Mouse (Mus musculus): ENCODE data around the gene Stpg2.
"Not testable (repeated sequence)": the region's sequence is repeated elsewhere in the genome, so short reads cannot be mapped to it uniquely, and the experiment has no call there.

The Stpg2 gene

DNA sequence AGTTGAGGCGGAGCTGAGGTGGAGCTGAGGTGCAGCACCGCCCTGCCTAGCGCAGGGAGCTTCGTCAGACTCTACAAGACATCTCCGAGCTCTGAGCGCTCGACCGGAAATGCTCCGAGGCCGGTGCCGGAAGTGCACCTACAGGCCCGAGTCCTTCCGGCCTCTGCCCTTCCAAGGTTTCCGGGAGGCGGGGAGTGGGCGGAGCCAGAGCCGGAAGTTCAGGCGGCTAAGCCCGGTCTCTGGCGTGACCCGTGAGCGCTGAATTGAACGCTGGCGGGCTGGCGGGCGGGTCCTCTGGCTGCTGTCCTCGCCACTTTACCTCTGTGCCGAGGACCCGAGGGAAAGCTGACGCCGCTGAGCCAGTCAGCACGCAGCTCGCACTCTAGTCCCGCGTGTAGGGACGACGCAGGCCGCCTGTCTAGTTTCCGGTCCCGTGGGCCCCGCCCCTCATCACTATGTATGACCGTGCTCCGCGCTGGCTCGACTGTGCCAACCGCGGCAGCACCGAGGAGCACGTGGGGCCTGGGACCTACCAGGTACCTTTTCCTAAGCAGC lies at the start of gene Stpg2:
Gene Stpg2 (plus strand): TSS at position 251 of the 555 bp plus-strand sequence.
- peak; percentile 79 for DNase-seq (ENCODE audit: low spot score)

DNA sequence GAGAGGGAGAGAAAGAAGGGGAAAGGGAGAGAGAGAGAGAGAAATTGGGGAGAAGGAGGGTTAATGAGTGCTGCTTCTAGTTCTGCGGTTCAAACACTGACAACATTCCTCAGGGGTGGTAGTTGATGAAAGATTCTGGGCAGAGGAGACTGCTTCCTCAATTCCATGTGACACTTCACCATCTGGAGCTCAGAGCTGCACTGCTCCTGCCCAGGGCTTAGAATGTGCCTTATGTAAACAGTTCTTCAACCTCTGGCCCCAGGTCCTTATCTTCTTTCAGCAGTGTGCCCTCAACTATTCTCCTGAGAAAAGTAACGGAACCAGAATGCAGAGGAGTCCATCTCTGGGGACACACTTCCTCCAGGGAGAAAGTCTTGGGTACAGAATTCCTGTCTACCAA lies 43.3 kb upstream of the Stpg2 start:
- no peak for DNase-seq (ENCODE audit: low spot score)

DNA sequence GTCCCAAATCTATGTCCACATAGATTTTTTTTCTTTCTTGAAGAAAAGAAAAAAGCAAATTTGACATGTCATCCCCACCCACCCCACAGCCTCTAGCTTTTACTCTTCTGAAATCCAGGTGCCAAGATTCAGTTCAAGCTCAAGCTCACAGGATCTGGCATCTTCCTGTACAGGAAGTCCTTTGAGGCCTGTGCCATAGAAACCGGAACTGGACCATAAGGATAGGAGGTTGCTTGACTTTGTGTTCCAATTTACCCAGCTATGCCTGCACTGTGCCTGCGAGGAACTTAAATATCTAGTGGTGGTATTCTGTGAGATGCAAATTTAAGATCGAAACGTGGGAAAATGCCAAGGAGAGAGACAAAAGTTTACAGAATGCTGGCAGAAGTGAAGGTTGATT lies 42.8 kb upstream of the Stpg2 start:
- DNase-seq (ENCODE audit: low spot score) = no peak

DNA sequence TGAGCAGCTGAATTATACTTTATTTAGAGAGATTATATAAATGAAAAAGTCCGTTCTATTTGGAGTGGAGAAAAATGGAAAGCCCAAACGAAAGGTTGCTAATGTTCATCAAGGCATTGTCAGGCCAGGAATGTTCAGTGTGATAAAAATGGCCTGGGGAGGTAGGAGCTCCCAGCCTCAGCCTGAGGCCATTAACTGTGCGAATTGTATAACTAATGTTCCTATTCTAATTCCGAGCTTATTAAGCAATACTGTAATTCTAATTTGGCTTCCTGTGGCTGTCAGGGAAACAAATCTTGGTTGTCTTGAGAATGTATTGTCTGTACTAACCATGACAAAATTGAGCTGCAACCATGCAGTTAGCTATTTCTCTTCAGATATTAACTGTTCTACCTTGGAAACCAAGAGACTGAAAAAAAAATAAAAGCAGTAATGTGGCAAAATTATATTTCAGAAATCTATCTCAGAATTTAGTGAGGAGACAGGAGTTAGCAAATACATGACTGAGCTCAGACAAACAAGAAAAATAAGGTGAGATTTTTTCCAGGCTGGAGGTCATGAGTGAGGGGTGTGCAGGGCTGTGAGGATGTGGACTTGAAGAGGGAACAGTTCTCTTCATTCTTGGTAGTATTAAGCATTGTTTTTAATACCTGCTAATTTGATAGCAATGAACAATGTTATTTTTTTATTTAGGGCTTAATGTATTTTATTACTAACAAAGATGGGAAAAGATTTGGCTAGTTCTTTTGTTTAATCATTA lies 36.8 kb upstream of the Stpg2 start:
- no peak for DNase-seq (ENCODE audit: low spot score)

DNA sequence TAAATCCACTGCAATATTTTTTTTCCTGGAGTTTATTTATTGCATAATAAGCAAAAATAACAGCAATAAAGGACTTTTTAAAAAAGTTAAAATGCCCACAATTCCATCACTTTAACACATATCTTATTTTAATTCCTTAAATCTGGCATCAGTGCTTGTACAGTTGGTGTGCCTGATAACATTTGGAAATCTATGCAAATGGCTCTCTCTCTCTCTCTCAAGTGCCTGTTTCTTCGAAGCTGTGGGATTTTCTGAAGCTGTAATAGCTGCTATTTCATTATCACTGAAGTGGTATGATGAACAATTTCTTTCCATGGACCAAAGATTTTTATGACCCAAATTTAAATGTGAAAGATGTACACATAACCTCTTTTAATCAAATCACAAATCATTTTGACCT lies 35.8 kb upstream of the Stpg2 start:
- no peak for DNase-seq (ENCODE audit: low spot score)

DNA sequence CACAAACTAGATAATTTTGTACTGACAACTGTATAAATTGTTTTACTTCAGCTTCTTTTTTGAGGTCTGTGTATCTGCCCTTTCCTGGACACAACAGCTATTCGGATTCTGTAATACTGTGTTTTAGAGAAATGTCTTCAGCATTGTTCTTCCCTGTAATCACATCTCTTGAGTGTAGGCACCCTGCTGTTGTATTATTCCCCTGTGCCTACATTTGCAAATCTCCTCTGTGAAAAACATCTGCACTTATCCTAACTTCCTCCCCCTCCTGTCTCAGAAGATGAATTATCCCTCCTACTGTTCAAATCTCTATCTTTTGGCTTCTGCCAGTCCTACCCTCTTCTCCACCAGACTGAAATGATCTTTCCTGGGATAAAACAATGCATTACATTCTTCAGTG lies 28.6 kb upstream of the Stpg2 start:
- no peak for DNase-seq (ENCODE audit: low spot score)

DNA sequence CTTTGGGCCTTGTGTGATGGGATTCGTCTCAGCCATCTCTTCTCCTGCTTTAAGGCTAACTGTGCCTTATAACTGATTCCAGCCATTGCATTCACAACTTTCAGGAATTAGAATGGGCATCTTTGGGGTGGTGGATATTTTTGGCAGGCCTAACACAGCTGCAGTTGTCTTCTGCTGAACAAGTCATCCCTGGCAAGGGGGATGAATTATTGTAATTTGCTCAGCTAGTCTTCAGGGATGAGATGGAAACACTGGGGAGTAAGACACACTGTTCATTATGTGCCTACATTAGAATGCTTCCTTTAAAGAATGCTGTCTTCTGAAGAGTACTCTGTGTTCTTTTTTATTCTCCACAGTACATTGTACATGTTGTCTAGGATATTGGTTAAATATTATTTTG lies 14.0 kb upstream of the Stpg2 start:
- no peak for DNase-seq (ENCODE audit: low spot score)

DNA sequence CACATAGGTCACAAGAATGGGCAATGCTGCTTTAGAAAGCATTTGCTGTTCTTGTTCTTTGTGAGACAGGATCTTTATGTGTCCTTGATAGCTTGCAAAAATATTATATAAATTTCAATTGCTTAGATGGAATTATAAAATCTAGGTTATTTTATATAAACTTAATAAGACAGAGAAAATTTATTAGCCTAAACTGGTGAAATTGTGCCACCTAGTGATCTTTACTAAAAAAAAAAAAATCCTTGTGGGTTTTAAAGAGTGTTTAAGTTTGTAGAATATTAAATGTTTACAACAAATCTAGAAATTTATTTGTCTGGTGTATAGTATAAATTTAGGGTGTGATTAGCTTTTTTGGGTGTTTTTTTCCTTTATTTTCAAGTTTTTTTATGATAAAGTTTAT lies 11.6 kb upstream of the Stpg2 start:
- no peak for DNase-seq (ENCODE audit: low spot score)

DNA sequence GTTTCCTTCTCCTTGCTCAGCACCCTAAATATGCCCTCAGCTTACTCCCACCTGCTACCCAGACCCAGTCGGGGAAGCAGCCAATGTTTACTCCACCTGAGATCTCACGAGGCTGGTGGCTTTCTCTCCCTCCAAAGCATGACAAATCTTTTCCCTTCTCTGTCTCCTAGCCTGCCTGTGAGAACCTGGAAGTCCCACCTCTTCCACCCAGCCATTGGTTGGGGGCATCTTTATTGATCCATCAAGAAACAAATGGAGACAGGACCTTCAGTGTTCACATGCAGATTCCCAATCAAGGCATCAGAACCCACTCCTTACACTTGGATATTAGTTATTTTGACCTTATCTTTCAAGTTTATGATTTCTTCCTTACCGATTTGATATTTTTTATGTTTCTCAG lies 7.1 kb upstream of the Stpg2 start:
- no peak for DNase-seq (ENCODE audit: low spot score)

DNA sequence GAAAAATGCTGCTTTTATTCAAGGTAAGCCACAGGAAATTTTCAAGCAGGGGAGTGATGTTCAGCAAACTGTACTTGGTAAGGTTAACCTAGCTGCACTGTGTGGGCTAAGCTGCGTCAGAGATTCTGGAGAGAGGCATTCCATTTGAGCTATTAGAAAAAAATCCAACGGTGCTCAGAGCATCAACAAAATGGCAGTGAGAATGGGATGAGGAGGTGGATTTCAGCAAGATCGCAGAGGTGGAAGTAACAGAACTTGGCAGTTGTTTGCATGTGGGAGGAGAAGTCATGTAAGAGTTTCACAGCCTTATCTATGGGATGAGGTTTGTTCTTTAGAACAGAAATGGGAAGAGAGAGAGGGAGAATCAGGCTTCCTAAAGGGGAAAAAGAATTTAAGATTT lies 5.2 kb upstream of the Stpg2 start:
- no peak for DNase-seq (ENCODE audit: low spot score)

DNA sequence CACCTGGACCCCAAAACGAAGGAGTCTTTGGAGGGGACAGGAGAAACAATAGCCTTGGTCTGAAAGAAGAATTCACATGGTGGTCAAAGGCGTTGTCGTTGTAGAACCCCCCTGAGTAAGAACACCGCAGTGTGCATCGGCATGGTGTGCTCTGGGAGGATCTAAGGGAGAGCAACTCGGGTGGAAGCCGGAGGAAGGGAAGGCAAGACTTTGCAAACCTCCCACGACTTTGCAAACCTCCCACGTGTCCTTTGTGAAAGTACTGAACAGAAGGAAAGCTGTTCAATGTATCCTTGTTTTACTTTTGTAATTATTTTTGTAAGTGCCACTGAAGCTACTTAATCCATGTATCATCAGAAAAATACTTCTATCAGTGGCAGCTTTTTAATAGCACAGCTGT lies 11.5 kb downstream of the Stpg2 start:
- no peak for DNase-seq (ENCODE audit: low spot score)

DNA sequence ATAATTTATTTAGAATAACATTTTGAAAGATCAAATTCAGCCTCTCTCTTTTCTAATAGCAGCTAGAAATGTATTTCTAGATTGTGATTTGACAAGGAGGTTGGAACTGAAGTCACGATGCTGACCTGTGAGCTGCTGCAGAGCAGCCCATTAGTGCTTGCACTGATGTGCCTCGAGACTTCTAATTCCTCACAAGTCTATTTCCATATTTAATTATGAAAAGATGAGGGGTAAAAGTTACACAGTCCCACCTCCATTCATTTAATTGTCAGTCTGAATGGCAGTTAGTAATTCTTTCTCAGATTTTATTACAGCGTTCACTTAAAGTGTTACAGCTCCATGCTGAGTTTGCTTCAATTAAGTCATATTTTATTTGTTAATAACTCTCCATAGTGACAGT lies 19.6 kb downstream of the Stpg2 start:
- no peak for DNase-seq (ENCODE audit: low spot score)

DNA sequence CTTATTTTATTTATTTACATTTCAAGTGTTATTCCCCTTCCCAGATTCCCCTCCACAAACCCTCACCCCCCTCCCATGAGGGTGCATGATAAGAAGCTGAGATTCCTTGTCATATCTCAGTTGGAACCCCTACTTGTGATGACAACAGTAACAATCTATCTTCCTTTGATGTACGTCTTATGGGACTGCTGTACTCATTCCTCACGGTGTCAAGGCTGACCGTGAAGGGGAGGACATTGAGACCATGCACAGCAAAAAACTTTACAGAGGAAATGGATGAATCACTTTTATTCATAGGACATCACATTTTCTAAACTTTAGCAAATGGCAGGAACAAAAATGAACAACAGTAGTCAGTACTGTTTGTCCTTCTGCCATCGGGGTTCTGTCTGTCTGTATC lies 21.3 kb downstream of the Stpg2 start:
- no peak for DNase-seq (ENCODE audit: low spot score)

DNA sequence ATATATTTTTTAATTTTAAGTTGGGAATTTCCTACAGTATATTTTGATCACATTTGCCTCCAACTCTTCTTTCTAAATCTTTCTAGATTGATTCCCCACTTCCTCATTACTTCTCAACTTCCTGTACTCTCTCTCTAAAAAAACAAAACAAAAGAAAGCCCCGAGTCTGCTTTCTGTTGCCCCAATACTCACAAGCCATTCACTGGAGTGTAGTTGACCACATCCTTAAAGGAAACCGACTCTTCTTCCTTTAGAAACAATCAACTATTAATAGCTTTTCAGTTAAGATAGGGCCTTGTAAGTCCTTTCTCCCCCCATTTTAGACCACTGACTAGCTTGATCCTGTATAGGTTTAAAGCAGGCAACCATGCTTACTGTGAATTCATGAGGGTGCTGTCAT lies 39.7 kb downstream of the Stpg2 start:
- DNase-seq (ENCODE audit: low spot score) = no peak

DNA sequence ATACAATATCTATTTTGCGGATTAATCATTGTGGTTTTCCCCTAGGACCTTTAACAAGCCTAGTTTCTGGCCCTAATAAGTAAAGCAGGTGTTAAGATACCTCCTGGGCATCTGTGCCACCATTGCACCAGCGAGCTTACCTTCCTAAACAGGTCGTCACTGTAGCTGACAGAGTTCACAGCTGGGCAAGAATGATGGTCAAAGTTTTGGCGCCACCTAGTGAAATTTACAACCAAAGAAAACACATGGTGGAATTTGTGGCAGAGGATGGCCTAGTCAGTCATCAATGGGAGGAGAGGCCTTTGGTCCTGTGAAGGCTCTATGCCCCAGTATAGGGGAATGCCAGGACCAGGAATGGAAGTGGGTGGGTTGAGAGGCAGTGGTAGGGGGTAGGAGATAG lies 41.0 kb downstream of the Stpg2 start:
- no peak for DNase-seq (ENCODE audit: low spot score)

DNA sequence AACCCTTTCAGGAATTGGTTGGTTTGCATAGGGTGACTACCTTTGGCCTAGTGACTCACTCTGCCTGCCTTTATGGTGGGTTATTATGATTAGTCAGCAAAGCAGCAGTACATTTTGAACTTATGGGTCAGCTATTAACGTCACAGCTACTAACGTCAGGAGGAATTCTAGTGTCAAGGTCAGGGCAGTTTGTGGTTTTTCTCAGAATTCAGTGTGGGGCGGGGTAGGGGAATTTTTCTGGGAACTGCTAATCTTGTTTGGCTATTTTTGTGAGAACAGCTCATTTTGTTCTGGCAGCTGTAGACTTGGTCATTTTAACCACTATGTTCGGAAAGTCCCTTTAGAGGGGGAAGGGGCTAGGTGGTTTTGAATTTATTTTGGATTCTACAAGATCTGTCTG lies 56.9 kb downstream of the Stpg2 start:
- not testable (repeated sequence) for DNase-seq (ENCODE audit: low spot score)

DNA sequence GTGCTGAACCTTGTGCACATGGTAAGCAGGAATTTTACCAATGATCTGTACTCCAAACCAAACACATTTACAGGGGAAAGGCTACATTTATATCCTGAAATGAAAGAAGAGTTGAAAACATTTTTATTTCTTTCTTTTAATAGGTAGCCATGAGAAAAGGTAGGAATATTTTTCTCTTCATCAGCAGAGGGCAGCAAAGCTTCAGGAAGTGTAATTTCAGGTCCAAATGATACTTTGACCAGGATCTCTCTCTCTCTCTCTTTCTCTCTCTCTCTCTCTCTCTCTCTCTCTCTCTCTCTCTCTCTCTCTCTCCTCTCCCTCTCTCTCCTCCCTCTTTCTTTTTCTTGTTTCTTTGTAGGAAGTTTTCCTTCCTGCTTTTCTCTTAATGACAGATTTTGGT lies 92.4 kb downstream of the Stpg2 start:
- DNase-seq (ENCODE audit: low spot score) = no peak

DNA sequence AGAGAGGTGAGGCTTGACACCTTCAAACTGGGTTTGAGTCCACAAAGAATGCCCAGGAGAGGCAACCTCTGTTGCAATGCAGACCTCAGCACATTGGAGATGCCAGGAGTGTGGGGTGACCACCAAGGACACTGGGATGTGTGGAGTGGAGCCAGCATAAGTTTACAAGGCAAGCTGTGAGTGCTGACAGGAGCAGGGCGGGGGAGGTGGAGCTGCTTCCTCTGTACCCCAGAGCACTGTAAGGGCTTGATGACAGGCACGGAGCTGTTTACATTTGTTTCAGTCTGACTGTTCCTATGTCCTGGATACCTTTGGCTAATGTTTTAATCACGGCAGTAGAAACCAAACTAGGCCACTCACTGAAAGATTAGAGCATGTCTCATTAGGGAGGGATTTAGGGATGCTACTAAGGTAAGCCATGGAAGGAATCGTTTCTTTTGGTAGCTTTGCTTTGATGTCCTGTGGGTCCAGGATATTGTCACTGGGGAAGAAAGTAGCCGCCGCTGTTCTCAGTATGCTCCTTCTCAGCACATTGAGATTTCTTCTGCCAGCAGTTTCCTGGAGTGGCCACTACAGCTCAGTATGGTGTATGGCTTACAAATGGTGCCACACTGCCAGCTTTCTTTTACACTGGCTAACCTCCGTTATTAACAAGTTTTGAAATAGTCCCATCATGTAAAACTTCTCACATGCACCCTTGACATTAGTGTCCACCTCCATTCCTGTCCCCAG lies 102.8 kb downstream of the Stpg2 start:
- no peak for DNase-seq (ENCODE audit: low spot score)

DNA sequence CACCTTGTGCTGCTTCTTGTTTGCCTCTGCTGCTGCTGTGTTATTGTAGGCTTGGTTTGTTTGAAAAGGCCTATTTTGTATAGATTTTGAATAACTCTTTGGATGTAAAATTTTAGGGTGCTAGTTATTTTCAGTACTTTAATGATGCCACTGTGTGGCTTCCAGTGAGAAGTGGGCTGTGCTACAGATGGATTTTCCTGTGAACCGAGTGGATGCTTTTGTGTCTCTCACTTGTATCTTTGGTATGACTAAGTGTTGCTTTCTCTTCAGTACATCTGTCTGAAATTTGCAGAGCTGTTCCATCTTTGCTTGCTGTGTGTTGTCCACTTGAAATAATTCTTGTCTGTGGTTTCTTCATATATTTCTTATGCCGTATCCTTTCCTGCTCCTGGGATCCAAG lies 106.2 kb downstream of the Stpg2 start:
- no peak for DNase-seq (ENCODE audit: low spot score)

DNA sequence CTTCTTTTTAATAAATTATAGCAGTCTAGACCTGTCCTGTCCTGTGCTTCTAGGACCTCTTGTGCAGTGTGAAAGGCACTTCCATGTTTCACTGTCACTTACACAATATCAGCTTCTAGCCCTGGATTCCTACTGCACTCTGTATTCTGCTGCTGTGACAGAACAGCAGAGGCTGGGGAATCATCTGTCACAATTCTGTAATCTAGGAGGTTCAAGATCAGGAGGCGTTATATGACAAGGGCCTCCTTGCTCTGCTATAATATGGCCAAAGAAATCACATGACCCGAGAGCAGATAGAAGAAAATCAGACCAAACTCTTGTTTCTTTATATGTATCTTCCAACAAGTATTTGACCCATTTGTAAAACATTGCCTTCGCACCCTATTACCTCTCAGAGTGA lies 175.0 kb downstream of the Stpg2 start:
- DNase-seq (ENCODE audit: low spot score) = no peak

DNA sequence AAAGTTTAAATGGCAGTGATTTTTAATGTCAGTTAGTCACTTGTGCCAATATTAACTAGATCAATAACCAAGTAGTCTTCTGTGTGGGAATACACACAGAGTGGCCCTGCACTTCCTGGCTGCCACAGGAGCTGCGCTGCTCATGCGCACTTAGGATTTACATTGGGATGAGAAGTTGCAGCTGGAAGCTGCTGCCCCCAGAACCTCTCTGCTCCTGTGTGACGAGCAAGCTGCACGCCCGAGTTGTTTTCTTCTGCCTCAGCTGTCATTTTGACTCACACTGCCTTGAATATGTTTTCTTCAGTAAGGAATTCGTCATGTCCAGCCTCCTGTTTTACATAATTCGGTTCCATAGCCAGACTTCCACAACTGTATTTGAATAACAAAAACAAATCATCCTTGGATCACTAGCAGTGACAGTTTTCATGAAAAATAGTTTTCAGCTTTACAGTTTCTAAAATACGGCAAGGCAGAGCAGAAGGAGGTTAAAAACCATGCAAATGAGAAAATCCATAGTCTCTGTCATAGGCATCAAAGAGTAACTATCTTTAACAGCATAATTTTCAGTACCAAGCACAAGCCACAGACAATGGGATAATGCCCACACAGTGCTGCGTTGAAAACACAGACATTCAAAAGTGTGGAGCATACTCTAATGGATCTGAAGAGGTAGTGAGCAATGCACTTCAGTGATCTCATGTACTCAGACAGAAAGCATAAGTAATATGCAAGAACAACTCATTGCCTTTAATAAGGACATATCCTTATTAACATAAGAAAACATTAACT lies 191.8 kb downstream of the Stpg2 start:
- no peak for DNase-seq (ENCODE audit: low spot score)

DNA sequence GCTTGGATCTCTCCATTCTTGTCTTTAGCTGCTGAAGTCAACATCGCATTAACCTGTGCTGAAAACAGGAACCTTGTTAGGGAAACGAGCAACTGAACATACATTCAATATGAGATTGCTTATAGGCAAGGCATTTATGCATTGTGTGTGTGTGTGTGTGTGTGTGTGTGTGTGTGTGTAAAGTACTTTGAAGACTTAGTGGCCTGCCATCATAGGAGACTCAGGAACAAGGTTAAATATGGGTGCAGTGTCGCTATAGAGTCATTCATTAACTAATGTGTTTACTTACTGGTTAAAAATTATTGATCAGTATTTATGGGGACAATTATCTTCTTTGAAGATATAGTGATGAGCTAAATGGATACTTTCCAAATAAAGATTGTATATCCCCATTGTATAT lies 199.2 kb downstream of the Stpg2 start:
- no peak for DNase-seq (ENCODE audit: low spot score)

DNA sequence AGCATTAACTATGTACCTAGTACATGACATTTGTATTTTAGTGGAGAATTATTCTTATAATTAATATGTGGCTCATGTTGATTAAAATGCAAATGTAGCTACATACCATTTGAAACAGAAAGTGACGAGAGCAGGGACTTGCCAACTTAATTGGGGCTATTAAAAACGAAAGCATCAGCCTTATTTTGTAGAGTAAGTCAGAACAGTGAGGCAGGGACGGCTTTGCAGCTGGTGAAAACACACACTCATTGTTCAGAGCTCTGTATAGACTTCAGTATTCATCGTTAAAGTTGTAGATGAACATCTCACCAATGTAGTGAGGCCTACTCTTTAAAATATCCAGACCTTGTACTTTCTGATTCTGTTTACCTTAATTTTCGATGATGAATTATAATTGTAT lies 213.6 kb downstream of the Stpg2 start:
- DNase-seq (ENCODE audit: low spot score) = no peak
